17 mouse cellular contexts compared by ENCODE assay signal in the genomic region with DNA sequence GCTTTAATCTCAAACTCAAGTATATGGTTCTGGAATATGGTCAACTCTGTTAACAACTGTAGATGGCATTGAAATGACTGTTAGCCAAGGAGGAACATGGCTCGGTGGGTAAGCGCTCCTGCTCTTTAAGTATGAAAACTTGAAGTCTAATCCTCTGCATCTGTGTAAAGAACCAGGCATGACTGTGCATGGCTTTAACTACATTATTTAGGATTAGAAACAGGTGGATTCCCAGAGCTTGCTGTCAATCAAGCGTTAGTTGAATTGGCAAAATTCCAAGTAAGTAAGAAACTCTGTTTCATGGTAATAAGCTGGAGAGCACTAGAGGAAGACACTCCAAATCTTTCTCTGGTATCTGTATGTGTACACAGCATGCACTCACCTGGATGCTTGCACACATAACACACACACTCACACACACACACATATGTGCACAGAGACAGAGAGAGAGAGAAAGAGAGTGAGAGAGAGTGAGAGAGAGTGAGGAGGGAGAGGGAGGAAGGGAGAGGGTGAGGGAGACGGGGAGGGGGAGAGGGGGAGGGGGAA.
DNase-seq lines count a peak whose midpoint lies in the region; ATAC-seq lines count a peak whose summit lies in the region.
"Had no signal": no experiment of that assay in that cellular context is flagged by ENCODE, and none has a peak within 500 bp of the region (broad histone marks: within the 10 kb centered on the region; RNA-seq: fewer than 3 reads in every experiment).

No protein-coding gene starts in this region.

- H3K9ac ChIP-seq in midbrain, embryonic 11.5 days (ENCODE audit: low read length): no peak overlapping the region
- no peak overlapping the region for H3K9ac ChIP-seq in embryonic facial prominence, embryonic 14.5 days (ENCODE audit: low read depth, low read length)
- no peak overlapping the region for H3K9ac ChIP-seq in intestine, embryonic 15.5 days
- H3K9ac ChIP-seq: liver, embryonic 12.5 days; lung, embryonic 14.5 days had no signal

- no peaks in the 10 kb centered on the region for H3K9me3 ChIP-seq in midbrain, embryonic 11.5 days (ENCODE audit: control insufficient read depth, low read length)
- H3K9me3 ChIP-seq in midbrain, embryonic 10.5 days (replicated peaks): no peaks in the 10 kb centered on the region
- H3K9me3 ChIP-seq in embryonic facial prominence, embryonic 14.5 days (ENCODE audit: control insufficient read depth, low read length): no peaks in the 10 kb centered on the region
- no peaks in the 10 kb centered on the region for H3K9me3 ChIP-seq in intestine, embryonic 15.5 days
- H3K9me3 ChIP-seq: liver, embryonic 12.5 days had no signal

- no peaks in the 10 kb centered on the region for H3K27me3 ChIP-seq in midbrain, embryonic 11.5 days (ENCODE audit: control insufficient read depth, insufficient read depth, low read length)
- H3K27me3 ChIP-seq in midbrain, embryonic 10.5 days (ENCODE audit: low read depth, poor library complexity, severe bottlenecking): no peaks in the 10 kb centered on the region
- H3K27me3 ChIP-seq in embryonic facial prominence, embryonic 14.5 days (replicated peaks; ENCODE audit: control insufficient read depth, insufficient read depth, low read length): no peaks in the 10 kb centered on the region
- H3K27me3 ChIP-seq in intestine, embryonic 15.5 days (replicated peaks): no peaks in the 10 kb centered on the region
- H3K27me3 ChIP-seq: liver, embryonic 12.5 days had no signal

- no peak overlapping the region for H3K4me3 ChIP-seq in midbrain, embryonic 11.5 days (ENCODE audit: low read depth, low read length)
- no peak overlapping the region for H3K4me3 ChIP-seq in midbrain, embryonic 10.5 days
- no peak overlapping the region for H3K4me3 ChIP-seq in embryonic facial prominence, embryonic 14.5 days (ENCODE audit: low read depth, low read length)
- H3K4me3 ChIP-seq in intestine, embryonic 15.5 days (replicated peaks): no peak overlapping the region
- H3K4me3 ChIP-seq: heart, adult 2 months; liver, embryonic 12.5 days had no signal

- 82% methylated on average over 3 of the region's 4 CpGs for WGBS in midbrain, embryonic 11.5 days
- 83% methylated on average over 3 of the region's 4 CpGs for WGBS in midbrain, embryonic 10.5 days
- 24% methylated on average over 3 of the region's 4 CpGs for WGBS in embryonic facial prominence, embryonic 14.5 days
- WGBS in intestine, embryonic 15.5 days: 88% methylated on average over 3 of the region's 4 CpGs

- H3K4me2 ChIP-seq in midbrain, embryonic 11.5 days: no peak overlapping the region
- H3K4me2 ChIP-seq in embryonic facial prominence, embryonic 14.5 days (ENCODE audit: low read depth, low read length): no peak overlapping the region
- no peak overlapping the region for H3K4me2 ChIP-seq in intestine, embryonic 15.5 days (replicated peaks)
- H3K4me2 ChIP-seq: liver, embryonic 12.5 days; lung, embryonic 14.5 days had no signal

- H3K4me1 ChIP-seq in midbrain, embryonic 11.5 days (ENCODE audit: control insufficient read depth, insufficient read depth, low read length): no peaks in the 10 kb centered on the region
- H3K4me1 ChIP-seq in midbrain, embryonic 10.5 days: no peaks in the 10 kb centered on the region
- H3K4me1 ChIP-seq in embryonic facial prominence, embryonic 14.5 days (ENCODE audit: control insufficient read depth, insufficient read depth, low read length): no peaks in the 10 kb centered on the region; the same call in 1 of the 2 replicates
- no peaks in the 10 kb centered on the region for H3K4me1 ChIP-seq in intestine, embryonic 15.5 days (replicated peaks)
- H3K4me1 ChIP-seq: liver, embryonic 12.5 days had no signal

- H3K27ac ChIP-seq in midbrain, embryonic 11.5 days (ENCODE audit: low read depth, low read length): no peak overlapping the region
- H3K27ac ChIP-seq in midbrain, embryonic 10.5 days (replicated peaks): no peak overlapping the region
- H3K27ac ChIP-seq in embryonic facial prominence, embryonic 14.5 days (replicated peaks; ENCODE audit: low read depth, low read length): no peak overlapping the region
- no peak overlapping the region for H3K27ac ChIP-seq in intestine, embryonic 15.5 days
- H3K27ac ChIP-seq: heart, adult 2 months; liver, embryonic 12.5 days had no signal

- H3K36me3 ChIP-seq in midbrain, embryonic 11.5 days (ENCODE audit: control insufficient read depth, insufficient read depth, low read length): no peaks in the 10 kb centered on the region
- no peaks in the 10 kb centered on the region for H3K36me3 ChIP-seq in midbrain, embryonic 10.5 days
- H3K36me3 ChIP-seq in embryonic facial prominence, embryonic 14.5 days (ENCODE audit: control insufficient read depth, insufficient read depth, low read length): no peaks in the 10 kb centered on the region
- H3K36me3 ChIP-seq in intestine, embryonic 15.5 days: no peaks in the 10 kb centered on the region
- H3K36me3 ChIP-seq: liver, embryonic 12.5 days had no signal

- ATAC-seq in midbrain, embryonic 11.5 days (ENCODE audit: low FRiP score): 0 out of 2 replicates have a peak, but pooled peaks have one; percentile 42
- peak; percentile 79; the same call in 1 of the 2 replicates for ATAC-seq in embryonic facial prominence, embryonic 14.5 days (ENCODE audit: low read depth)
- no peak for ATAC-seq in intestine, embryonic 15.5 days
- ATAC-seq: liver, embryonic 12.5 days had no signal

- DNase-seq in midbrain, embryonic 11.5 days (ENCODE audit: low spot score, missing footprints): no peak
- no peak for DNase-seq in midbrain, embryonic 10.5 days (ENCODE audit: low spot score)
- peak; percentile 89 for DNase-seq in embryonic facial prominence, embryonic 14.5 days (ENCODE audit: low spot score)
- peak; percentile 1 for DNase-seq in forelimb bud, embryonic 11.5 days (ENCODE audit: low read depth, low spot score)
- no peak for DNase-seq in lung, adult 18-20 months
- DNase-seq in right cerebral cortex, postnatal 10 days (ENCODE audit: low spot score in 2 of 2): no peak
- DNase-seq: cerebellum, adult 2 months; cerebellum, postnatal 36 days; gastrocnemius, postnatal 25 days; heart, adult 2 months; kidney, adult 18-20 months; kidney, postnatal 14 days; lung, embryonic 14.5 days; lung, postnatal 4 days; thymus, postnatal 14 days had no signal

Comparison
In these comparisons a context has a peak if more than half of its experiments do, and no peak if none do; other contexts are left out.
1. DNase-seq: peak in embryonic facial prominence, embryonic 14.5 days (single experiment) and forelimb bud, embryonic 11.5 days (single experiment); none in midbrain, embryonic 11.5 days (single experiment), midbrain, embryonic 10.5 days (single experiment), lung, adult 18-20 months (0 of 2) and right cerebral cortex, postnatal 10 days (0 of 2).